Mouse (Mus musculus): Measurements from ENCODE around the gene Adam12. TPM values are rescaled to one million over a fixed set of nuclear protein-coding genes. Genes with fewer than 3 reads are reported as not detected.

Gene Adam12
- total and polyA plus RNA-seq, 2 experiments from 2014 or later, result 1.0 to 4.6 TPM

- WGBS, result 53% methylated on average over 1 of the region's 1 CpGs
- DNase-seq (ENCODE audit: low spot score) (no peak), ATAC-seq (ENCODE audit: insufficient read depth, low read depth) (no peak)
- Histone ChIP-seq H3K27me3 (ENCODE audit: control insufficient read depth, insufficient read depth, low read length) (no peaks in the 10 kb centered on the region), H3K9ac (replicated peaks; ENCODE audit: low read depth, low read length) (no peak overlapping the region), H3K9me3 (replicated peaks; ENCODE audit: control insufficient read depth, low read length) (no peaks in the 10 kb centered on the region), H3K4me3 (ENCODE audit: low read depth, low read length) (no peak overlapping the region), H3K4me1 (ENCODE audit: control insufficient read depth, insufficient read depth) (no peaks in the 10 kb centered on the region), H3K27ac (ENCODE audit: low read depth) (no peak overlapping the region), H3K4me2 (ENCODE audit: low read depth, low read length) (no peak overlapping the region), H3K36me3 (replicated peaks; ENCODE audit: control insufficient read depth, insufficient read depth, low read length) (no peaks in the 10 kb centered on the region)
- no peak for TF ChIP-seq CTCF (IDR thresholded peaks at IDR 0.05; ENCODE audit: low read depth)
- no peak for TF ChIP-seq EP300 (IDR thresholded peaks at IDR 0.05; ENCODE audit: low read depth)
These were observed 50.9 kb downstream of the Adam12 start for GRCm38 (mm10) chr7:134181056-134181455.

GRCm38 (mm10) chr7:134177051-134177450 lies 54.9 kb downstream of the Adam12 start:
- Histone ChIP-seq H3K4me1 (ENCODE audit: control insufficient read depth, insufficient read depth) (no peaks in the 10 kb centered on the region), H3K36me3 (replicated peaks; ENCODE audit: control insufficient read depth, insufficient read depth, low read length) (no peaks in the 10 kb centered on the region), H3K4me3 (ENCODE audit: low read depth, low read length) (no peak overlapping the region), H3K9ac (replicated peaks; ENCODE audit: low read depth, low read length) (no peak overlapping the region), H3K27me3 (ENCODE audit: control insufficient read depth, insufficient read depth, low read length) (no peaks in the 10 kb centered on the region), H3K9me3 (replicated peaks; ENCODE audit: control insufficient read depth, low read length) (no peaks in the 10 kb centered on the region), H3K27ac (ENCODE audit: low read depth) (no peak overlapping the region), H3K4me2 (ENCODE audit: low read depth, low read length) (no peak overlapping the region)
- DNase-seq (ENCODE audit: low spot score), result no peak
- TF ChIP-seq CTCF (IDR thresholded peaks at IDR 0.05; ENCODE audit: low read depth) (no peak), EP300 (IDR thresholded peaks at IDR 0.05; ENCODE audit: low read depth) (no peak)
- 75% methylated on average over 2 of the region's 2 CpGs for WGBS
- no peak for ATAC-seq (ENCODE audit: insufficient read depth, low read depth)

DNA sequence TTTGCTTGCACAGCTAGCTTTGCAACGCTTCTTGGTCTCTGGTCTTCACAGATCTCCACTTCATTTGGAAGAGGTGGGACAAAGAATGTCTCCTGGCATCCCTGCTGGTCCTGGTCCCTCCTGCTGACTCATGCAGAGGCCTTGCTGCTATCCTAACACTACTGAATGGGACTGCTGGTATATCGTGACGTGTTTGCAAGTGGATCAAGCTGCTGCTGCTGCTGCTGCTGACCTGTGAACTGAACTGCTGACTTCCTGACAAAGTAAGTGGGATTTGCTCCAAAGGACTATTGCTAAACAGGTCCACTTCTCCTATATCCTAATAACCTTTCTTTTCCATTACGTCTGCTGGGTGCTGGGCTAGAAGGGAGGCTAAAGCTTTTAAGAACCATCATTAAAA lies 56.7 kb downstream of the Adam12 start:
- H3K4me3 ChIP-seq (ENCODE audit: low read depth, low read length), result no peak overlapping the region
- TF ChIP-seq CTCF (IDR thresholded peaks at IDR 0.05; ENCODE audit: low read depth), result no peak
- no peak for TF ChIP-seq EP300 (IDR thresholded peaks at IDR 0.05; ENCODE audit: low read depth)
- DNase-seq (ENCODE audit: low spot score) (no peak), ATAC-seq (ENCODE audit: insufficient read depth, low read depth) (no peak)
- H3K9ac ChIP-seq (replicated peaks; ENCODE audit: low read depth, low read length), result no peak overlapping the region
- H3K9me3 ChIP-seq (replicated peaks; ENCODE audit: control insufficient read depth, low read length), result no peaks in the 10 kb centered on the region
- no peaks in the 10 kb centered on the region for H3K27me3 ChIP-seq (ENCODE audit: control insufficient read depth, insufficient read depth, low read length)
- no peaks in the 10 kb centered on the region for H3K36me3 ChIP-seq (replicated peaks; ENCODE audit: control insufficient read depth, insufficient read depth, low read length)
- WGBS, result 67% methylated on average over 4 of the region's 4 CpGs
- no peak overlapping the region for H3K4me2 ChIP-seq (ENCODE audit: low read depth, low read length)
- no peak overlapping the region for H3K27ac ChIP-seq (ENCODE audit: low read depth)
- H3K4me1 ChIP-seq (ENCODE audit: control insufficient read depth, insufficient read depth), result no peaks in the 10 kb centered on the region

GRCm38 (mm10) chr7:134173442-134174090 lies 58.4 kb downstream of the Adam12 start:
- TF ChIP-seq EP300 (IDR thresholded peaks at IDR 0.05; ENCODE audit: low read depth) (no peak), CTCF (IDR thresholded peaks at IDR 0.05; ENCODE audit: low read depth) (no peak)
- Histone ChIP-seq H3K27me3 (ENCODE audit: control insufficient read depth, insufficient read depth, low read length) (no peaks in the 10 kb centered on the region), H3K27ac (ENCODE audit: low read depth) (no peak overlapping the region), H3K4me3 (ENCODE audit: low read depth, low read length) (no peak overlapping the region), H3K4me1 (ENCODE audit: control insufficient read depth, insufficient read depth) (no peaks in the 10 kb centered on the region), H3K9ac (replicated peaks; ENCODE audit: low read depth, low read length) (no peak overlapping the region), H3K36me3 (replicated peaks; ENCODE audit: control insufficient read depth, insufficient read depth, low read length) (no peaks in the 10 kb centered on the region), H3K9me3 (replicated peaks; ENCODE audit: control insufficient read depth, low read length) (no peaks in the 10 kb centered on the region), H3K4me2 (ENCODE audit: low read depth, low read length) (no peak overlapping the region)
- WGBS, result 81% methylated on average over 14 of the region's 14 CpGs
- ATAC-seq (ENCODE audit: insufficient read depth, low read depth), result no peak
- DNase-seq (ENCODE audit: low spot score), result no peak

GRCm38 (mm10) chr7:134170180-134170910 lies 61.6 kb downstream of the Adam12 start:
- no peaks in the 10 kb centered on the region for H3K4me1 ChIP-seq (ENCODE audit: control insufficient read depth, insufficient read depth)
- no peak overlapping the region for H3K27ac ChIP-seq (ENCODE audit: low read depth)
- no peaks in the 10 kb centered on the region for H3K9me3 ChIP-seq (replicated peaks; ENCODE audit: control insufficient read depth, low read length)
- no peak overlapping the region for H3K4me2 ChIP-seq (ENCODE audit: low read depth, low read length)
- H3K9ac ChIP-seq (replicated peaks; ENCODE audit: low read depth, low read length), result no peak overlapping the region
- H3K4me3 ChIP-seq (ENCODE audit: low read depth, low read length), result no peak overlapping the region
- ATAC-seq (ENCODE audit: insufficient read depth, low read depth) (no peak), DNase-seq (ENCODE audit: low spot score) (no peak)
- no peak for TF ChIP-seq EP300 (IDR thresholded peaks at IDR 0.05; ENCODE audit: low read depth)
- TF ChIP-seq CTCF (IDR thresholded peaks at IDR 0.05; ENCODE audit: low read depth), result no peak
- WGBS, result 73% methylated on average over 9 of the region's 9 CpGs
- H3K36me3 ChIP-seq (replicated peaks; ENCODE audit: control insufficient read depth, insufficient read depth, low read length), result no peaks in the 10 kb centered on the region
- no peaks in the 10 kb centered on the region for H3K27me3 ChIP-seq (ENCODE audit: control insufficient read depth, insufficient read depth, low read length)
